Mouse (Mus musculus): ENCODE data around the gene Spryd3.
"Not testable (repeated sequence)": the region's sequence is repeated elsewhere in the genome, so short reads cannot be mapped to it uniquely, and the experiment has no call there.

Gene Spryd3

GRCm38 (mm10) chr15:102136129-102136758, at the start of gene Spryd3:
Gene Spryd3, minus strand, starts transcription at chr15:102136234.
- peak; percentile 97 for DNase-seq (ENCODE audit: low read depth, low spot score)

GRCm38 (mm10) chr15:102183076-102183475, 47.0 kb upstream of the Spryd3 start:
- no peak for DNase-seq (ENCODE audit: low read depth, low spot score)

GRCm38 (mm10) chr15:102179924-102180323, 43.9 kb upstream of the Spryd3 start:
- DNase-seq (ENCODE audit: low read depth, low spot score): no peak

GRCm38 (mm10) chr15:102179106-102179505, 43.1 kb upstream of the Spryd3 start:
- no peak for DNase-seq (ENCODE audit: low read depth, low spot score)

- DNase-seq (ENCODE audit: low read depth, low spot score): peak; percentile 86
Observed at GRCm38 (mm10) chr15:102178279-102178678, 42.2 kb upstream of the Spryd3 start.

- no peak for DNase-seq (ENCODE audit: low read depth, low spot score)
Observed at GRCm38 (mm10) chr15:102177417-102177816, 41.4 kb upstream of the Spryd3 start.

- DNase-seq (ENCODE audit: low read depth, low spot score): no peak
Observed at GRCm38 (mm10) chr15:102176571-102177316, 40.7 kb upstream of the Spryd3 start.

GRCm38 (mm10) chr15:102175736-102176319, 39.8 kb upstream of the Spryd3 start:
- DNase-seq (ENCODE audit: low read depth, low spot score): peak; percentile 72

GRCm38 (mm10) chr15:102173581-102173980, 37.5 kb upstream of the Spryd3 start:
- DNase-seq (ENCODE audit: low read depth, low spot score): no peak

- DNase-seq (ENCODE audit: low read depth, low spot score): no peak
Observed at GRCm38 (mm10) chr15:102169064-102169463, 33.0 kb upstream of the Spryd3 start.

- DNase-seq (ENCODE audit: low read depth, low spot score): no peak
Observed at GRCm38 (mm10) chr15:102167620-102168021, 31.6 kb upstream of the Spryd3 start.

- DNase-seq (ENCODE audit: low read depth, low spot score): no peak
Observed at GRCm38 (mm10) chr15:102165468-102166100, 29.6 kb upstream of the Spryd3 start.

- peak; percentile 56 for DNase-seq (ENCODE audit: low read depth, low spot score)
Observed at GRCm38 (mm10) chr15:102163900-102164693, 28.1 kb upstream of the Spryd3 start.

- peak; percentile 73 for DNase-seq (ENCODE audit: low read depth, low spot score)
Observed at GRCm38 (mm10) chr15:102160415-102161060, 24.5 kb upstream of the Spryd3 start.

- peak; percentile 56 for DNase-seq (ENCODE audit: low read depth, low spot score)
Observed at GRCm38 (mm10) chr15:102156836-102157235, 20.8 kb upstream of the Spryd3 start.

- not testable (repeated sequence) for DNase-seq (ENCODE audit: low read depth, low spot score)
Observed at GRCm38 (mm10) chr15:102155006-102155405, 19.0 kb upstream of the Spryd3 start.

- DNase-seq (ENCODE audit: low read depth, low spot score): no peak
Observed at GRCm38 (mm10) chr15:102152646-102153045, 16.6 kb upstream of the Spryd3 start.

GRCm38 (mm10) chr15:102150301-102151135, 14.5 kb upstream of the Spryd3 start, which contains the start of gene Soat2:
Gene Soat2, plus strand, starts transcription at chr15:102150526.
- DNase-seq (ENCODE audit: low read depth, low spot score): peak; percentile 47

GRCm38 (mm10) chr15:102149561-102149960, 13.5 kb upstream of the Spryd3 start:
- DNase-seq (ENCODE audit: low read depth, low spot score): no peak
